Comparison of ENCODE assay signal across 20 mouse cellular contexts in genomic region chr9:42148816-42149215, GRCm38 (mm10). TPM values are rescaled to one million over a fixed set of nuclear protein-coding genes. Genes with fewer than 3 reads are reported as not detected.
DNase-seq lines count a peak whose midpoint lies in the region; ATAC-seq and TF ChIP-seq lines count a peak whose summit lies in the region.
"Had no signal": no experiment of that assay in that cellular context is flagged by ENCODE, and none has a peak within 500 bp of the region (broad histone marks: within the 10 kb centered on the region; RNA-seq: fewer than 3 reads in every experiment).

No protein-coding gene starts in this region.

- H3K4me3 ChIP-seq in midbrain, embryonic 11.5 days (ENCODE audit: low read depth, low read length), result no peak overlapping the region
- no peak overlapping the region for H3K4me3 ChIP-seq in midbrain, postnatal 0 days (ENCODE audit: low read depth, low read length)

- no peak overlapping the region for H3K4me2 ChIP-seq in midbrain, embryonic 11.5 days
- no peak overlapping the region for H3K4me2 ChIP-seq in midbrain, postnatal 0 days (ENCODE audit: low read depth, low read length, poor library complexity, severe bottlenecking)

- no peaks in the 10 kb centered on the region for H3K4me1 ChIP-seq in midbrain, embryonic 11.5 days (ENCODE audit: control insufficient read depth, insufficient read depth, low read length)
- no peaks in the 10 kb centered on the region for H3K4me1 ChIP-seq in midbrain, postnatal 0 days (ENCODE audit: insufficient read depth, low read length)

- H3K27ac ChIP-seq in midbrain, embryonic 11.5 days (ENCODE audit: low read depth, low read length), result no peak overlapping the region
- no peak overlapping the region for H3K27ac ChIP-seq in midbrain, postnatal 0 days (ENCODE audit: low read depth, low read length)

- no peak for TF ChIP-seq CTCF in midbrain, postnatal 0 days (IDR thresholded peaks at IDR 0.05)

- peaks cover 6% of the 10 kb centered on the region; the same call in 1 of the 2 replicates for H3K9me3 ChIP-seq in midbrain, embryonic 11.5 days (ENCODE audit: control insufficient read depth, low read length)
- H3K9me3 ChIP-seq in midbrain, postnatal 0 days (ENCODE audit: low read length), result no peaks in the 10 kb centered on the region
- H3K9me3 ChIP-seq: G1E had no signal

- no peaks in the 10 kb centered on the region for H3K36me3 ChIP-seq in midbrain, embryonic 11.5 days (ENCODE audit: control insufficient read depth, insufficient read depth, low read length)
- no peaks in the 10 kb centered on the region for H3K36me3 ChIP-seq in midbrain, postnatal 0 days (ENCODE audit: insufficient read depth, low read length)
- H3K36me3 ChIP-seq: G1E had no signal

- no peak for ATAC-seq in midbrain, embryonic 11.5 days (ENCODE audit: low FRiP score)
- ATAC-seq in midbrain, postnatal 0 days (ENCODE audit: low FRiP score), result no peak
- ATAC-seq: activated CD4-positive, CD25-positive, alpha-beta regulatory T cell, adult 4 months; CD4-positive, CD25-positive, alpha-beta regulatory T cell, adult 4 months; Patski had no signal

- peak; percentile 56 for DNase-seq in heart, adult 11 months
- no peak for DNase-seq in heart, adult 9 months (ENCODE audit: low spot score in 2 of 2)
- peak; percentile 75 for DNase-seq in midbrain, embryonic 11.5 days (ENCODE audit: low spot score, missing footprints)
- DNase-seq in midbrain, postnatal 0 days (ENCODE audit: low spot score), result no peak
- DNase-seq: adrenal gland, adult 2 months; adrenal gland, adult 8-10 months; adrenal gland, postnatal 10 days; adrenal gland, postnatal 14 days; adrenal gland, postnatal 25 days; adrenal gland, postnatal 36 days; B cell, adult 2 months; cerebellum, adult 11 months; cerebellum, adult 11-12 months; cerebellum, adult 18-20 months had no signal

- 85% methylated on average over 6 of the region's 6 CpGs for WGBS in midbrain, embryonic 11.5 days
- 86% methylated on average over 6 of the region's 6 CpGs for WGBS in midbrain, postnatal 0 days

- no peak overlapping the region for H3K9ac ChIP-seq in midbrain, embryonic 11.5 days (ENCODE audit: low read length)
- H3K9ac ChIP-seq in midbrain, postnatal 0 days (replicated peaks; ENCODE audit: low read length, poor library complexity, severe bottlenecking), result no peak overlapping the region

- H3K27me3 ChIP-seq in midbrain, embryonic 11.5 days (ENCODE audit: control insufficient read depth, insufficient read depth, low read length), result no peaks in the 10 kb centered on the region
- no peaks in the 10 kb centered on the region for H3K27me3 ChIP-seq in midbrain, postnatal 0 days (ENCODE audit: insufficient read depth, low read length)
- H3K27me3 ChIP-seq: CH12.LX, Patski had no signal

RNA-seq across cellular contexts. Expression of gene Sorl1, which starts 24.7 kb away (rescaled TPM):
- polyA plus RNA-seq in midbrain, embryonic 11.5 days (2014; fragmentation: Nextera tagmentation; extraction: Ambion mirVana), result 3.1 and 3.8 TPM in 2 replicates
- 21.9 and 24.8 TPM in 2 replicates for total RNA-seq in midbrain, postnatal 0 days (2014; rRNA removed)
- 6.7 and 7.1 TPM in 2 replicates for polyA plus RNA-seq in midbrain, postnatal 0 days (2015; fragmentation: Nextera tagmentation; extraction: Ambion mirVana)
- total RNA-seq: MEL had no signal

Comparison
In these comparisons a context has a peak if more than half of its experiments do, and no peak if none do; other contexts are left out.
1. DNase-seq: peak in heart, adult 11 months (single experiment) and midbrain, embryonic 11.5 days (single experiment); none in heart, adult 9 months (0 of 2) and midbrain, postnatal 0 days (single experiment).